Comparison of ENCODE assay signal across 13 mouse cellular contexts in genomic region chr5:113591166-113591565, GRCm38 (mm10). TPM values are rescaled to one million over a fixed set of nuclear protein-coding genes. Genes with fewer than 3 reads are reported as not detected.
DNase-seq lines count a peak whose midpoint lies in the region; ATAC-seq and TF ChIP-seq lines count a peak whose summit lies in the region.
"Had no signal": no experiment of that assay in that cellular context is flagged by ENCODE, and none has a peak within 500 bp of the region (broad histone marks: within the 10 kb centered on the region; RNA-seq: fewer than 3 reads in every experiment).

No protein-coding gene starts in this region.

- H3K9me3 ChIP-seq in embryonic facial prominence, embryonic 11.5 days (replicated peaks; ENCODE audit: control insufficient read depth, low read length): no peaks in the 10 kb centered on the region
- no peaks in the 10 kb centered on the region for H3K9me3 ChIP-seq in hindbrain, embryonic 14.5 days (ENCODE audit: control insufficient read depth, low read length)
- H3K9me3 ChIP-seq in midbrain, postnatal 0 days (ENCODE audit: low read length): no peaks in the 10 kb centered on the region
- H3K9me3 ChIP-seq: limb, embryonic 15.5 days had no signal

- no peak overlapping the region for H3K4me2 ChIP-seq in embryonic facial prominence, embryonic 11.5 days (ENCODE audit: low read depth, low read length)
- H3K4me2 ChIP-seq in hindbrain, embryonic 14.5 days (replicated peaks): no peak overlapping the region
- H3K4me2 ChIP-seq in midbrain, postnatal 0 days (ENCODE audit: low read depth, low read length, poor library complexity, severe bottlenecking): no peak overlapping the region
- H3K4me2 ChIP-seq: limb, embryonic 15.5 days had no signal

- no peak for DNase-seq in frontal cortex, postnatal 36 days (ENCODE audit: low spot score in 2 of 2)
- DNase-seq in embryonic facial prominence, embryonic 11.5 days (ENCODE audit: low spot score): peak; percentile 63
- no peak for DNase-seq in hindbrain, embryonic 14.5 days (ENCODE audit: low spot score)
- DNase-seq in midbrain, postnatal 0 days (ENCODE audit: low spot score): no peak
- DNase-seq in heart, postnatal 4 days: no peak
- no peak for DNase-seq in spleen, postnatal 14 days (ENCODE audit: low spot score in 2 of 2)
- DNase-seq in adrenal gland, postnatal 10 days: no peak
- DNase-seq: adrenal gland, postnatal 36 days; cerebellum, postnatal 14 days; lung, postnatal 14 days; thymus, postnatal 36 days had no signal

- 12% methylated on average over 3 of the region's 3 CpGs for WGBS in embryonic facial prominence, embryonic 11.5 days
- 7% methylated on average over 3 of the region's 3 CpGs for WGBS in hindbrain, embryonic 14.5 days
- WGBS in midbrain, postnatal 0 days: 0% methylated on average over 2 of the region's 3 CpGs

- H3K36me3 ChIP-seq in embryonic facial prominence, embryonic 11.5 days (replicated peaks; ENCODE audit: control insufficient read depth, insufficient read depth, low read depth, low read length): no peaks in the 10 kb centered on the region
- H3K36me3 ChIP-seq in hindbrain, embryonic 14.5 days (replicated peaks; ENCODE audit: control insufficient read depth, insufficient read depth): no peaks in the 10 kb centered on the region
- peaks cover 4% of the 10 kb centered on the region; the same call in 1 of the 2 replicates for H3K36me3 ChIP-seq in midbrain, postnatal 0 days (ENCODE audit: insufficient read depth, low read length)

- peak overlapping the region; percentile 8; the same call in 1 of the 2 replicates for H3K27ac ChIP-seq in embryonic facial prominence, embryonic 11.5 days (replicated peaks; ENCODE audit: low read depth, low read length)
- H3K27ac ChIP-seq in hindbrain, embryonic 14.5 days: peak overlapping the region; percentile 91
- H3K27ac ChIP-seq in midbrain, postnatal 0 days (ENCODE audit: low read depth, low read length): peak overlapping the region; percentile 85
- H3K27ac ChIP-seq: limb, embryonic 15.5 days had no signal

- peak; percentile 21; the same call in 1 of the 2 replicates for ATAC-seq in frontal cortex, adult (ENCODE audit: low TSS enrichment)
- no peak for ATAC-seq in embryonic facial prominence, embryonic 11.5 days (replicated peaks; ENCODE audit: insufficient number of reproducible peaks, low FRiP score, low TSS enrichment, low read depth)
- ATAC-seq in hindbrain, embryonic 14.5 days (ENCODE audit: low FRiP score): 0 out of 2 replicates have a peak, but pooled peaks have one; percentile 15
- ATAC-seq in midbrain, postnatal 0 days (ENCODE audit: low FRiP score): peak; percentile 11; the same call in 1 of the 2 replicates

- H3K9ac ChIP-seq in embryonic facial prominence, embryonic 11.5 days (replicated peaks; ENCODE audit: low read length): no peak overlapping the region
- 0 out of 2 replicates have a peak overlapping the region, but pooled peaks have one; percentile 10 for H3K9ac ChIP-seq in hindbrain, embryonic 14.5 days
- no peak overlapping the region for H3K9ac ChIP-seq in midbrain, postnatal 0 days (replicated peaks; ENCODE audit: low read length, poor library complexity, severe bottlenecking)
- H3K9ac ChIP-seq: limb, embryonic 15.5 days had no signal

- peaks cover 2% of the 10 kb centered on the region; the same call in 1 of the 2 replicates for H3K4me1 ChIP-seq in embryonic facial prominence, embryonic 11.5 days (ENCODE audit: control insufficient read depth, insufficient read depth, low read length)
- H3K4me1 ChIP-seq in hindbrain, embryonic 14.5 days (replicated peaks; ENCODE audit: control insufficient read depth, insufficient read depth, low read length): peaks cover 32% of the 10 kb centered on the region
- peaks cover 23% of the 10 kb centered on the region for H3K4me1 ChIP-seq in midbrain, postnatal 0 days (ENCODE audit: insufficient read depth, low read length)

- no peaks in the 10 kb centered on the region for H3K27me3 ChIP-seq in embryonic facial prominence, embryonic 11.5 days (ENCODE audit: control insufficient read depth, insufficient read depth, low read length)
- H3K27me3 ChIP-seq in hindbrain, embryonic 14.5 days (ENCODE audit: control insufficient read depth, insufficient read depth, low read length): no peaks in the 10 kb centered on the region
- H3K27me3 ChIP-seq in midbrain, postnatal 0 days (ENCODE audit: insufficient read depth, low read length): no peaks in the 10 kb centered on the region
- H3K27me3 ChIP-seq: limb, embryonic 15.5 days had no signal

- no peak overlapping the region for H3K4me3 ChIP-seq in embryonic facial prominence, embryonic 11.5 days (ENCODE audit: low read depth, low read length)
- H3K4me3 ChIP-seq in hindbrain, embryonic 14.5 days (replicated peaks; ENCODE audit: low read length): no peak overlapping the region
- H3K4me3 ChIP-seq in midbrain, postnatal 0 days (ENCODE audit: low read depth, low read length): no peak overlapping the region
- H3K4me3 ChIP-seq: limb, embryonic 15.5 days had no signal

- no peak for TF ChIP-seq CTCF in midbrain, postnatal 0 days (IDR thresholded peaks at IDR 0.05)

RNA-seq across cellular contexts. Expression of gene Cmklr1, which starts 59.1 kb away (rescaled TPM):
- 1.6 and 1.7 TPM in 2 replicates for polyA plus RNA-seq in embryonic facial prominence, embryonic 11.5 days (2014; fragmentation: Nextera tagmentation; extraction: Ambion mirVana)
- 1.7 and 2.7 TPM in 2 replicates for polyA plus RNA-seq in hindbrain, embryonic 14.5 days (2014; fragmentation: Nextera tagmentation; extraction: Ambion mirVana)
- 2.7 and 3.6 TPM in 2 replicates for total RNA-seq in midbrain, postnatal 0 days (2014; rRNA removed)
- polyA plus RNA-seq in midbrain, postnatal 0 days (2015; fragmentation: Nextera tagmentation; extraction: Ambion mirVana): 0.63 and 1.1 TPM in 2 replicates
- 10 to 100 TPM; 12.6 to 14.6 TPM for total RNA-seq in heart, postnatal 4 days (2021)
- 10 to 100 TPM in 1 of 2 experiments, 1 to 10 TPM in 1; 9.7 to 11.7 TPM for total RNA-seq in adrenal gland, postnatal 10 days (2021)

Comparison
In these comparisons a context has a peak if more than half of its experiments do, and no peak if none do; other contexts are left out.
1. H3K27ac ChIP-seq: peak in every context shown above with its lines; median percentile 91 in hindbrain, embryonic 14.5 days; 85 in midbrain, postnatal 0 days; 8 in embryonic facial prominence, embryonic 11.5 days.